ENCODE assay signal across 25 mouse cellular contexts in the genomic region with DNA sequence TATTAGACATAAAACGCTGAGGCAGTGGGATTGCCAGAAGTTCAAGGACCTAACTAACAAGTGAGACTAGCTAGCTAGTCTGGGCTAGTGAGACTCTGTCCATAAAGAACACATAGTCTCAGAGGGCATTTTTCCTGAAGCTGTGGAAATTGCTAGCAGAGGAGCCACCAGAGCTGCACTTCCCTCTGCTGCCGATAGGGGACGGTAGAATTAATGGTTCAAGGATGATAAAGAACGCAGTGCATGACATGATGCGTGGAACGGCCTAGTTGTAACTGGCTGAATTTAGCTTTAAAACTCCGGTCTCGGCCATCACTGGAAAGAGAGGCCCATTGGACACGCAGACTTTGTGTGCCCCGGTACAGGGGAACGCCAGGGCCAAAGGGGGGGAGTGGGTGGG.
DNase-seq lines count a peak whose midpoint lies in the region; ATAC-seq and TF ChIP-seq lines count a peak whose summit lies in the region.
"Had no signal": no experiment of that assay in that cellular context is flagged by ENCODE, and none has a peak within 500 bp of the region (broad histone marks: within the 10 kb centered on the region; RNA-seq: fewer than 3 reads in every experiment).

No protein-coding gene starts in this region.

- TF ChIP-seq POLR2A in cortical plate, adult 2 months (IDR thresholded peaks at IDR 0.05; ENCODE audit: extremely low read depth, insufficient read depth, low read length) = no peak

- H3K36me3 ChIP-seq in liver, embryonic 14.5 days (replicated peaks; ENCODE audit: control insufficient read depth, insufficient read depth, low read depth) = no peaks in the 10 kb centered on the region
- H3K36me3 ChIP-seq in liver, embryonic 12.5 days = no peaks in the 10 kb centered on the region
- H3K36me3 ChIP-seq in E14TG2a.4 (ENCODE audit: insufficient read depth, low read length) = no peaks in the 10 kb centered on the region
- H3K36me3 ChIP-seq in ES-E14 (ENCODE audit: control insufficient read depth, insufficient read depth, low read length, poor library complexity, severe bottlenecking) = no peaks in the 10 kb centered on the region
- H3K36me3 ChIP-seq: heart, embryonic 12.5 days; kidney, embryonic 15.5 days; limb, embryonic 12.5 days; liver, embryonic 13.5 days; neural tube, embryonic 15.5 days had no signal

- H3K9me3 ChIP-seq in liver, embryonic 14.5 days (ENCODE audit: control insufficient read depth, low read length) = no peaks in the 10 kb centered on the region
- H3K9me3 ChIP-seq in liver, embryonic 12.5 days (replicated peaks) = no peaks in the 10 kb centered on the region
- H3K9me3 ChIP-seq in E14TG2a.4 (ENCODE audit: low read length) (no peaks in the 10 kb centered on the region), ES-E14 (ENCODE audit: control insufficient read depth, insufficient read depth, low read depth, low read length) (no peaks in the 10 kb centered on the region)
- H3K9me3 ChIP-seq: heart, embryonic 12.5 days; kidney, embryonic 15.5 days; limb, embryonic 12.5 days; liver, embryonic 13.5 days; neural tube, embryonic 15.5 days had no signal

- ATAC-seq in liver, embryonic 14.5 days (ENCODE audit: insufficient read depth) = no peak
- ATAC-seq in liver, embryonic 12.5 days = no peak
- ATAC-seq: forebrain, embryonic 14.5 days; midbrain, embryonic 16.5 days had no signal

- no peak overlapping the region for H3K4me3 ChIP-seq in liver, embryonic 14.5 days (ENCODE audit: insufficient read depth in 1 of 2, low read depth in 2 of 2, low read length in 2 of 2)
- H3K4me3 ChIP-seq in liver, embryonic 12.5 days = no peak overlapping the region
- H3K4me3 ChIP-seq in E14TG2a.4 (replicated peaks; ENCODE audit: low read length) = no peak overlapping the region
- no peak overlapping the region for H3K4me3 ChIP-seq in ES-E14 (ENCODE audit: insufficient read depth in 1 of 2, low read depth in 1 of 2, low read length in 2 of 2, poor library complexity in 1 of 2, severe bottlenecking in 1 of 2)
- no peak overlapping the region for H3K4me3 ChIP-seq in cortical plate, adult 2 months (ENCODE audit: insufficient read depth, low read length)
- H3K4me3 ChIP-seq: heart, embryonic 12.5 days; kidney, embryonic 15.5 days; limb, embryonic 12.5 days; liver, embryonic 13.5 days; myocyte; neural tube, embryonic 15.5 days had no signal

- peak; percentile 27; the same call in 1 of the 2 replicates for TF ChIP-seq CTCF in liver, embryonic 14.5 days (IDR thresholded peaks at IDR 0.05; ENCODE audit: low read depth)
- TF ChIP-seq CTCF in E14TG2a.4 (conservative IDR thresholded peaks at IDR 0.05; ENCODE audit: low read length) = peak; percentile 100
- 0 out of 2 replicates have a peak, but pooled peaks have one; percentile 5 for TF ChIP-seq CTCF in cortical plate, adult 2 months (IDR thresholded peaks at IDR 0.05; ENCODE audit: extremely low read depth, insufficient read depth, low read length)

- no peak overlapping the region for H3K9ac ChIP-seq in liver, embryonic 14.5 days (replicated peaks)
- no peak overlapping the region for H3K9ac ChIP-seq in liver, embryonic 12.5 days
- no peak overlapping the region for H3K9ac ChIP-seq in ES-E14 (ENCODE audit: insufficient read depth, low read depth, low read length, poor library complexity, severe bottlenecking)
- H3K9ac ChIP-seq: heart, embryonic 12.5 days; kidney, embryonic 15.5 days; limb, embryonic 12.5 days; liver, embryonic 13.5 days; neural tube, embryonic 15.5 days had no signal

- no peaks in the 10 kb centered on the region for H3K27me3 ChIP-seq in liver, embryonic 14.5 days (ENCODE audit: control insufficient read depth, insufficient read depth, low read length)
- no peaks in the 10 kb centered on the region for H3K27me3 ChIP-seq in liver, embryonic 12.5 days (replicated peaks)
- H3K27me3 ChIP-seq in E14TG2a.4 (ENCODE audit: insufficient read depth, low read length) = no peaks in the 10 kb centered on the region
- H3K27me3 ChIP-seq: heart, embryonic 12.5 days; kidney, embryonic 15.5 days; limb, embryonic 12.5 days; liver, embryonic 13.5 days; neural tube, embryonic 15.5 days had no signal

- in situ Hi-C loops in ES-E14 (cut with MboI; ENCODE audit: low sequenced_read_pairs in 2 of 2, unreplicated experiment in 2 of 2) = no loop called here

- WGBS in liver, embryonic 14.5 days (ENCODE audit: insufficient replicate concordance) = 69% methylated on average over 9 of the region's 11 CpGs
- WGBS in liver, embryonic 12.5 days (ENCODE audit: insufficient replicate concordance) = 67% methylated on average over 10 of the region's 11 CpGs

- H3K4me1 ChIP-seq in liver, embryonic 14.5 days (replicated peaks; ENCODE audit: control insufficient read depth in 2 of 2, insufficient read depth in 2 of 2, low read length in 1 of 2) = no peaks in the 10 kb centered on the region
- H3K4me1 ChIP-seq in liver, embryonic 12.5 days = no peaks in the 10 kb centered on the region
- H3K4me1 ChIP-seq in E14TG2a.4 (replicated peaks; ENCODE audit: low read depth, low read length) = no peaks in the 10 kb centered on the region
- no peaks in the 10 kb centered on the region for H3K4me1 ChIP-seq in ES-E14 (ENCODE audit: control insufficient read depth in 2 of 2, insufficient read depth in 2 of 2, low read length in 2 of 2, poor library complexity in 1 of 2)
- H3K4me1 ChIP-seq in cortical plate, adult 2 months (ENCODE audit: control insufficient read depth, insufficient read depth, low read length) = no peaks in the 10 kb centered on the region; the same call in 1 of the 2 replicates
- H3K4me1 ChIP-seq: heart, embryonic 12.5 days; kidney, embryonic 15.5 days; limb, embryonic 12.5 days; liver, embryonic 13.5 days; neural tube, embryonic 15.5 days had no signal

- DNase-seq in liver, embryonic 14.5 days (ENCODE audit: low read depth in 3 of 3, low spot score in 3 of 3) = no peak
- peak; percentile 28 for DNase-seq in ES-E14 (ENCODE audit: low read depth, low spot score)
- DNase-seq in yolk sac, embryonic 10.5 days (ENCODE audit: low spot score) = no peak
- no peak for DNase-seq in right cerebral cortex, adult 2 months (ENCODE audit: low spot score in 2 of 2)
- no peak for DNase-seq in frontal cortex, postnatal 36 days (ENCODE audit: low spot score in 2 of 2)
- DNase-seq: adrenal gland, adult 2 months; cerebellum, adult 18-20 months; cerebellum, postnatal 25 days; gastrocnemius, postnatal 14 days; heart, adult 18-20 months; heart, postnatal 10 days; kidney, adult 11 months; liver, embryonic 13.5 days; thymus, postnatal 14 days had no signal

- no peak overlapping the region for H3K27ac ChIP-seq in liver, embryonic 14.5 days
- H3K27ac ChIP-seq in liver, embryonic 12.5 days = no peak overlapping the region
- H3K27ac ChIP-seq in ES-E14 (ENCODE audit: insufficient read depth, low read depth, low read length, poor library complexity, severe bottlenecking) = no peak overlapping the region
- no peak overlapping the region for H3K27ac ChIP-seq in cortical plate, adult 2 months (ENCODE audit: insufficient read depth, low read length)
- H3K27ac ChIP-seq: kidney, embryonic 15.5 days; limb, embryonic 12.5 days; liver, embryonic 13.5 days; macrophage; neural tube, embryonic 15.5 days had no signal

- no peak for TF ChIP-seq EP300 in liver, embryonic 14.5 days (IDR thresholded peaks at IDR 0.05; ENCODE audit: low read depth)

- no peak overlapping the region for H3K4me2 ChIP-seq in liver, embryonic 14.5 days (ENCODE audit: low read depth)
- H3K4me2 ChIP-seq in liver, embryonic 12.5 days = no peak overlapping the region
- H3K4me2 ChIP-seq: heart, embryonic 12.5 days; kidney, embryonic 15.5 days; limb, embryonic 12.5 days; liver, embryonic 13.5 days; neural tube, embryonic 15.5 days had no signal

TF ChIP-seq in ES-E14, 5 proteins besides CTCF, POLR2A, EP300 and RAD21:
- TF ChIP-seq HCFC1 (IDR thresholded peaks at IDR 0.05; ENCODE audit: borderline replicate concordance, insufficient read depth, low read length) = no peak
- TF ChIP-seq ZNF384 (IDR thresholded peaks at IDR 0.05; ENCODE audit: low read depth, low read length) = no peak
- TF ChIP-seq ZC3H11A (IDR thresholded peaks at IDR 0.05; ENCODE audit: borderline replicate concordance, low read depth, low read length) = peak; percentile 28; the same call in 1 of the 2 replicates
- no peak for TF ChIP-seq CHD2 (IDR thresholded peaks at IDR 0.05; ENCODE audit: low read depth, low read length)
- no peak for TF ChIP-seq MAFK (IDR thresholded peaks at IDR 0.05; ENCODE audit: insufficient read depth, low read depth, low read length)

Comparison
In these comparisons a context has a peak if more than half of its experiments do, and no peak if none do; other contexts are left out.
1. CTCF ChIP-seq: peak in every context shown above with its lines; median percentile 100 in E14TG2a.4; 27 in liver, embryonic 14.5 days; 5 in cortical plate, adult 2 months.